ENCODE assay signal across 21 mouse cellular contexts in genomic region chr14:99609003-99609402, GRCm38 (mm10).
DNase-seq lines count a peak whose midpoint lies in the region; ATAC-seq and TF ChIP-seq lines count a peak whose summit lies in the region.
"Had no signal": no experiment of that assay in that cellular context is flagged by ENCODE, and none has a peak within 500 bp of the region (broad histone marks: within the 10 kb centered on the region; RNA-seq: fewer than 3 reads in every experiment).

No protein-coding gene starts in this region.

- no peak overlapping the region for H3K4me3 ChIP-seq in lung, postnatal 0 days (ENCODE audit: low read depth, low read length)
- no peak overlapping the region for H3K4me3 ChIP-seq in stomach, embryonic 16.5 days (replicated peaks; ENCODE audit: low read length)
- H3K4me3 ChIP-seq in stomach, postnatal 0 days (ENCODE audit: low read depth, low read length), result no peak overlapping the region

- H3K4me2 ChIP-seq in lung, postnatal 0 days (replicated peaks; ENCODE audit: low read depth, low read length), result no peak overlapping the region
- no peak overlapping the region for H3K4me2 ChIP-seq in stomach, embryonic 16.5 days (ENCODE audit: low read depth, low read length)
- H3K4me2 ChIP-seq in stomach, postnatal 0 days (replicated peaks; ENCODE audit: low read depth), result no peak overlapping the region

- peak; percentile 47 for ATAC-seq in lung, postnatal 0 days
- peak; percentile 41; the same call in 1 of the 2 replicates for ATAC-seq in stomach, embryonic 16.5 days (ENCODE audit: insufficient read depth, low FRiP score)
- ATAC-seq in stomach, postnatal 0 days (ENCODE audit: low FRiP score, low TSS enrichment), result peak; percentile 85
- ATAC-seq: activated CD4-positive, CD25-positive, alpha-beta regulatory T cell, adult 4 months; CD4-positive, CD25-positive, alpha-beta regulatory T cell, adult 4 months; Patski had no signal

- H3K4me1 ChIP-seq in lung, postnatal 0 days (ENCODE audit: insufficient read depth, low read depth, low read length), result no peaks in the 10 kb centered on the region
- peaks cover 4% of the 10 kb centered on the region for H3K4me1 ChIP-seq in stomach, embryonic 16.5 days (ENCODE audit: control insufficient read depth, insufficient read depth, low read length)
- H3K4me1 ChIP-seq in stomach, postnatal 0 days (replicated peaks; ENCODE audit: control insufficient read depth, insufficient read depth), result no peaks in the 10 kb centered on the region

- TF ChIP-seq EP300 in lung, postnatal 0 days (IDR thresholded peaks at IDR 0.05), result peak; percentile 64
- TF ChIP-seq EP300 in stomach, postnatal 0 days (optimal IDR thresholded peaks at IDR 0.05), result peak; percentile 94

- H3K27me3 ChIP-seq in lung, postnatal 0 days (replicated peaks; ENCODE audit: insufficient read depth, low read length), result no peaks in the 10 kb centered on the region
- no peaks in the 10 kb centered on the region for H3K27me3 ChIP-seq in stomach, embryonic 16.5 days (ENCODE audit: control insufficient read depth, insufficient read depth, low read length)
- no peaks in the 10 kb centered on the region for H3K27me3 ChIP-seq in stomach, postnatal 0 days (ENCODE audit: control insufficient read depth, insufficient read depth, low read length)
- H3K27me3 ChIP-seq: CH12.LX, Patski had no signal

- H3K9me3 ChIP-seq in lung, postnatal 0 days (ENCODE audit: low read length), result no peaks in the 10 kb centered on the region
- no peaks in the 10 kb centered on the region for H3K9me3 ChIP-seq in stomach, embryonic 16.5 days (replicated peaks; ENCODE audit: control insufficient read depth, low read length)
- no peaks in the 10 kb centered on the region for H3K9me3 ChIP-seq in stomach, postnatal 0 days (ENCODE audit: control insufficient read depth, low read length)

- peak; percentile 59 for DNase-seq in lung, postnatal 0 days (ENCODE audit: low spot score)
- DNase-seq in lung, postnatal 10 days, result no peak
- DNase-seq in stomach, postnatal 0 days (ENCODE audit: low spot score), result no peak
- no peak for DNase-seq in left cerebral cortex, adult 11 months (ENCODE audit: low spot score)
- DNase-seq in right cerebral cortex, adult 2 months (ENCODE audit: low spot score in 2 of 2), result no peak
- DNase-seq: adrenal gland, adult 2 months; adrenal gland, adult 8-10 months; adrenal gland, postnatal 10 days; adrenal gland, postnatal 14 days; adrenal gland, postnatal 25 days; adrenal gland, postnatal 36 days; B cell, adult 2 months; cerebellum, adult 11 months; cerebellum, adult 11-12 months; cerebellum, adult 18-20 months had no signal

- no peak for TF ChIP-seq CTCF in lung, postnatal 0 days (IDR thresholded peaks at IDR 0.05)
- no peak for TF ChIP-seq CTCF in stomach, postnatal 0 days (IDR thresholded peaks at IDR 0.05; ENCODE audit: low read depth)

- WGBS in lung, postnatal 0 days, result 48% methylated on average over 2 of the region's 2 CpGs
- 69% methylated on average over 2 of the region's 2 CpGs for WGBS in stomach, embryonic 16.5 days
- 66% methylated on average over 2 of the region's 2 CpGs for WGBS in stomach, postnatal 0 days

- no peak overlapping the region for H3K27ac ChIP-seq in lung, postnatal 0 days (ENCODE audit: low read length)
- H3K27ac ChIP-seq in stomach, embryonic 16.5 days (ENCODE audit: low read length), result no peak overlapping the region
- no peak overlapping the region for H3K27ac ChIP-seq in stomach, postnatal 0 days (replicated peaks)

- no peak overlapping the region for H3K9ac ChIP-seq in lung, postnatal 0 days (replicated peaks; ENCODE audit: low read depth)
- no peak overlapping the region for H3K9ac ChIP-seq in stomach, embryonic 16.5 days (ENCODE audit: low read length)
- no peak overlapping the region for H3K9ac ChIP-seq in stomach, postnatal 0 days (ENCODE audit: low read length)

- H3K36me3 ChIP-seq in lung, postnatal 0 days (ENCODE audit: insufficient read depth, low read length), result no peaks in the 10 kb centered on the region
- no peaks in the 10 kb centered on the region for H3K36me3 ChIP-seq in stomach, embryonic 16.5 days (ENCODE audit: control insufficient read depth, insufficient read depth, low read length)
- H3K36me3 ChIP-seq in stomach, postnatal 0 days (ENCODE audit: control insufficient read depth, insufficient read depth, low read length), result no peaks in the 10 kb centered on the region
- H3K36me3 ChIP-seq: G1E had no signal
